Mouse (Mus musculus): ENCODE results near the gene Mindy1. TPM values are rescaled to one million over a fixed set of nuclear protein-coding genes. Genes with fewer than 3 reads are reported as not detected.
A peak's percentile ranks its signal among the peaks of the same experiment; 100 is the strongest.

Gene Mindy1
- polyA plus RNA-seq, 2 experiments = 45.6 to 45.8 TPM

- Histone ChIP-seq H3K27ac (replicated peaks; ENCODE audit: low read depth, low read length) (no peak overlapping the region), H3K27me3 (ENCODE audit: control insufficient read depth, insufficient read depth, low read length) (no peaks in the 10 kb centered on the region), H3K36me3 (ENCODE audit: control insufficient read depth, insufficient read depth, low read length) (peaks cover 77% of the 10 kb centered on the region), H3K4me1 (ENCODE audit: control insufficient read depth, insufficient read depth, low read length) (no peaks in the 10 kb centered on the region), H3K4me3 (replicated peaks; ENCODE audit: low read length) (no peak overlapping the region), H3K4me2 (replicated peaks; ENCODE audit: low read depth, low read length, severe bottlenecking) (no peak overlapping the region), H3K9me3 (ENCODE audit: control insufficient read depth, low read length) (no peaks in the 10 kb centered on the region), H3K9ac (ENCODE audit: low read depth, low read length, severe bottlenecking) (no peak overlapping the region)
- no peak for ATAC-seq (ENCODE audit: low FRiP score, low read depth)
- 75% methylated on average over 11 of the region's 11 CpGs for WGBS
- DNase-seq (ENCODE audit: low spot score) = no peak
- TF ChIP-seq POLR2A (IDR thresholded peaks at IDR 0.05; ENCODE audit: borderline replicate concordance, extremely low read depth, insufficient read depth, insufficient read length) = no peak
Observed at GRCm38 (mm10) chr3:95293537-95293936, 12.4 kb downstream of the Mindy1 start.

- Histone ChIP-seq H3K9me3 (ENCODE audit: control insufficient read depth, low read length) (no peaks in the 10 kb centered on the region), H3K27me3 (ENCODE audit: control insufficient read depth, insufficient read depth, low read length) (no peaks in the 10 kb centered on the region), H3K4me1 (ENCODE audit: control insufficient read depth, insufficient read depth, low read length) (no peaks in the 10 kb centered on the region), H3K9ac (ENCODE audit: low read depth, low read length, severe bottlenecking) (no peak overlapping the region), H3K4me2 (replicated peaks; ENCODE audit: low read depth, low read length, severe bottlenecking) (no peak overlapping the region), H3K36me3 (ENCODE audit: control insufficient read depth, insufficient read depth, low read length) (peaks cover 70% of the 10 kb centered on the region), H3K4me3 (replicated peaks; ENCODE audit: low read length) (no peak overlapping the region), H3K27ac (replicated peaks; ENCODE audit: low read depth, low read length) (no peak overlapping the region)
- DNase-seq (ENCODE audit: low spot score) (no peak), ATAC-seq (ENCODE audit: low FRiP score, low read depth) (no peak)
- TF ChIP-seq POLR2A (IDR thresholded peaks at IDR 0.05; ENCODE audit: borderline replicate concordance, extremely low read depth, insufficient read depth, insufficient read length) = no peak
- 83% methylated on average over 7 of the region's 7 CpGs for WGBS
Observed at GRCm38 (mm10) chr3:95294316-95294715, 13.2 kb downstream of the Mindy1 start.

- Histone ChIP-seq H3K27ac (replicated peaks; ENCODE audit: low read depth, low read length) (no peak overlapping the region), H3K9ac (ENCODE audit: low read depth, low read length, severe bottlenecking) (no peak overlapping the region), H3K36me3 (ENCODE audit: control insufficient read depth, insufficient read depth, low read length) (peaks cover 66% of the 10 kb centered on the region), H3K4me2 (replicated peaks; ENCODE audit: low read depth, low read length, severe bottlenecking) (no peak overlapping the region), H3K4me3 (replicated peaks; ENCODE audit: low read length) (no peak overlapping the region), H3K9me3 (ENCODE audit: control insufficient read depth, low read length) (no peaks in the 10 kb centered on the region), H3K27me3 (ENCODE audit: control insufficient read depth, insufficient read depth, low read length) (no peaks in the 10 kb centered on the region), H3K4me1 (ENCODE audit: control insufficient read depth, insufficient read depth, low read length) (no peaks in the 10 kb centered on the region)
- WGBS = 77% methylated on average over 5 of the region's 5 CpGs
- DNase-seq (ENCODE audit: low spot score) = no peak
- TF ChIP-seq POLR2A (IDR thresholded peaks at IDR 0.05; ENCODE audit: borderline replicate concordance, extremely low read depth, insufficient read depth, insufficient read length) = no peak
- no peak for ATAC-seq (ENCODE audit: low FRiP score, low read depth)
Observed at GRCm38 (mm10) chr3:95294718-95295117, 13.6 kb downstream of the Mindy1 start.

- Histone ChIP-seq H3K36me3 (ENCODE audit: control insufficient read depth, insufficient read depth, low read length) (peaks cover 59% of the 10 kb centered on the region), H3K9ac (ENCODE audit: low read depth, low read length, severe bottlenecking) (no peak overlapping the region)
- ATAC-seq (ENCODE audit: low FRiP score, low read depth) = no peak
Observed at GRCm38 (mm10) chr3:95295321-95296102, 14.4 kb downstream of the Mindy1 start.

GRCm38 (mm10) chr3:95296103-95296469 lies 14.9 kb downstream of the Mindy1 start:
- H3K27me3 ChIP-seq (ENCODE audit: control insufficient read depth, insufficient read depth, low read length) = no peaks in the 10 kb centered on the region
- ATAC-seq (ENCODE audit: low FRiP score, low read depth) = peak; percentile 66; the same call in 1 of the 2 replicates
- H3K4me1 ChIP-seq (ENCODE audit: control insufficient read depth, insufficient read depth, low read length) = no peaks in the 10 kb centered on the region
- no peaks in the 10 kb centered on the region for H3K9me3 ChIP-seq (ENCODE audit: control insufficient read depth, low read length)
- no peak for TF ChIP-seq POLR2A (IDR thresholded peaks at IDR 0.05; ENCODE audit: borderline replicate concordance, extremely low read depth, insufficient read depth, insufficient read length)
- no peak overlapping the region for H3K4me3 ChIP-seq (replicated peaks; ENCODE audit: low read length)
- peaks cover 56% of the 10 kb centered on the region for H3K36me3 ChIP-seq (ENCODE audit: control insufficient read depth, insufficient read depth, low read length)
- no peak overlapping the region for H3K27ac ChIP-seq (replicated peaks; ENCODE audit: low read depth, low read length)
- peak; percentile 74 for DNase-seq (ENCODE audit: low spot score)
- H3K4me2 ChIP-seq (replicated peaks; ENCODE audit: low read depth, low read length, severe bottlenecking) = no peak overlapping the region
- H3K9ac ChIP-seq (ENCODE audit: low read depth, low read length, severe bottlenecking) = no peak overlapping the region
- WGBS = 3% methylated on average over 5 of the region's 5 CpGs

More at GRCm38 (mm10) chr3:95295321-95296102, 14.4 kb downstream of the Mindy1 start:
- no peaks in the 10 kb centered on the region for H3K27me3 ChIP-seq (ENCODE audit: control insufficient read depth, insufficient read depth, low read length)
- H3K4me3 ChIP-seq (replicated peaks; ENCODE audit: low read length) = no peak overlapping the region
- H3K27ac ChIP-seq (replicated peaks; ENCODE audit: low read depth, low read length) = no peak overlapping the region
- H3K4me1 ChIP-seq (ENCODE audit: control insufficient read depth, insufficient read depth, low read length) = no peaks in the 10 kb centered on the region
- TF ChIP-seq POLR2A (IDR thresholded peaks at IDR 0.05; ENCODE audit: borderline replicate concordance, extremely low read depth, insufficient read depth, insufficient read length) = no peak
- WGBS = 71% methylated on average over 11 of the region's 11 CpGs
- H3K9me3 ChIP-seq (ENCODE audit: control insufficient read depth, low read length) = no peaks in the 10 kb centered on the region
- DNase-seq (ENCODE audit: low spot score) = no peak
- H3K4me2 ChIP-seq (replicated peaks; ENCODE audit: low read depth, low read length, severe bottlenecking) = no peak overlapping the region

Measured in limb, embryonic 14.5 days (tissue).